Comparison of ENCODE assay signal across 10 mouse cellular contexts in the genomic region with DNA sequence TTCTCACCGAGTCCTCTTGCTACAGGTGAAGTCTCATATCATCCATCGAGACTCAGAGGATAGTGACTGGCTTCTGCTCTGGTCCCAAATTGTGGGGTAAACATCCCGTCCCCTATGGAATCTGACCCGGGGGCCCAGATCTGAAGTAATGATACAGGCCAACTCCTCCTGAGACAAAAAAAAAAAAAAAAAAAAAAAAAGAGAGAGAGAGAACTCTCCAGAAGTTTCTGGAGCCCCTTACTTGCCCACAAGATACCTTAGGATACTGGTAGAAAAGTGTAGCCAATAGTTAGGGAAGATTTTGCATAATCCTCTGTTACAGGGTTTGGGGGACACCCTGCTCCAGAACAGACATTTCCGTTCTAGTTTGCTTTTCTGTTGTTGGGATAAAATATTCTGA. TPM values are rescaled to one million over a fixed set of nuclear protein-coding genes. Genes with fewer than 3 reads are reported as not detected.
DNase-seq lines count a peak whose midpoint lies in the region; ATAC-seq and TF ChIP-seq lines count a peak whose summit lies in the region.
"Had no signal": no experiment of that assay in that cellular context is flagged by ENCODE, and none has a peak within 500 bp of the region (broad histone marks: within the 10 kb centered on the region; RNA-seq: fewer than 3 reads in every experiment).

No protein-coding gene starts in this region.

- WGBS in midbrain, embryonic 10.5 days = 22% methylated on average over 5 of the region's 5 CpGs
- WGBS in midbrain, embryonic 14.5 days = 22% methylated on average over 5 of the region's 5 CpGs
- 24% methylated on average over 5 of the region's 5 CpGs for WGBS in liver, embryonic 11.5 days

- H3K36me3 ChIP-seq in midbrain, embryonic 10.5 days = no peaks in the 10 kb centered on the region
- H3K36me3 ChIP-seq in midbrain, embryonic 14.5 days (ENCODE audit: control insufficient read depth, insufficient read depth, low read length) = no peaks in the 10 kb centered on the region
- no peaks in the 10 kb centered on the region for H3K36me3 ChIP-seq in liver, embryonic 11.5 days (ENCODE audit: control insufficient read depth, insufficient read depth, low read length)

- no peak overlapping the region for H3K27ac ChIP-seq in gastrocnemius, adult 2 months
- H3K27ac ChIP-seq in midbrain, embryonic 10.5 days (replicated peaks) = no peak overlapping the region
- no peak overlapping the region for H3K27ac ChIP-seq in midbrain, embryonic 14.5 days (replicated peaks; ENCODE audit: low read depth, low read length)
- no peak overlapping the region for H3K27ac ChIP-seq in liver, embryonic 11.5 days (ENCODE audit: low read depth, low read length)

- H3K4me1 ChIP-seq in midbrain, embryonic 10.5 days = peaks cover 35% of the 10 kb centered on the region
- 0 out of 2 replicates have a peak, but pooled peaks cover 11% of the 10 kb centered on the region for H3K4me1 ChIP-seq in midbrain, embryonic 14.5 days (ENCODE audit: control insufficient read depth, insufficient read depth, low read length)
- peaks cover 8% of the 10 kb centered on the region; the same call in 1 of the 2 replicates for H3K4me1 ChIP-seq in liver, embryonic 11.5 days (replicated peaks; ENCODE audit: control insufficient read depth, insufficient read depth, low read length)

- no peaks in the 10 kb centered on the region for H3K9me3 ChIP-seq in midbrain, embryonic 10.5 days (replicated peaks)
- H3K9me3 ChIP-seq in midbrain, embryonic 14.5 days (ENCODE audit: control insufficient read depth, low read length) = no peaks in the 10 kb centered on the region
- no peaks in the 10 kb centered on the region for H3K9me3 ChIP-seq in liver, embryonic 11.5 days (ENCODE audit: control insufficient read depth, low read length)

- H3K4me3 ChIP-seq in gastrocnemius, adult 2 months = peak overlapping the region; percentile 71
- peak overlapping the region; percentile 58 for H3K4me3 ChIP-seq in midbrain, embryonic 10.5 days
- no peak overlapping the region for H3K4me3 ChIP-seq in midbrain, embryonic 14.5 days (replicated peaks; ENCODE audit: low read depth, low read length)
- peak overlapping the region; percentile 53 for H3K4me3 ChIP-seq in liver, embryonic 11.5 days (ENCODE audit: low read depth, low read length)

- no peak for TF ChIP-seq CTCF in gastrocnemius, adult 2 months (IDR thresholded peaks at IDR 0.05)

- no peak overlapping the region; the same call in 1 of the 2 replicates for H3K4me2 ChIP-seq in midbrain, embryonic 14.5 days (ENCODE audit: low read length)
- H3K4me2 ChIP-seq in liver, embryonic 11.5 days = peak overlapping the region; percentile 79

- H3K27me3 ChIP-seq in midbrain, embryonic 10.5 days (ENCODE audit: low read depth, poor library complexity, severe bottlenecking) = peaks cover 65% of the 10 kb centered on the region
- H3K27me3 ChIP-seq in midbrain, embryonic 14.5 days (ENCODE audit: control insufficient read depth, insufficient read depth, low read length) = peaks cover 13% of the 10 kb centered on the region
- H3K27me3 ChIP-seq in liver, embryonic 11.5 days (replicated peaks; ENCODE audit: control insufficient read depth, insufficient read depth, low read length) = peaks cover 9% of the 10 kb centered on the region

- DNase-seq in gastrocnemius, adult 2 months = no peak
- DNase-seq in gastrocnemius, adult 18-20 months (ENCODE audit: low spot score) = no peak
- DNase-seq in midbrain, embryonic 10.5 days (ENCODE audit: low spot score) = no peak
- no peak for DNase-seq in midbrain, embryonic 14.5 days
- DNase-seq in liver, embryonic 11.5 days (ENCODE audit: low spot score) = no peak
- no peak for DNase-seq in layer of hippocampus, postnatal 25 days (ENCODE audit: extremely low spot score in 1 of 2, low spot score in 1 of 2)
- DNase-seq in gastrocnemius, postnatal 10 days = no peak
- no peak for DNase-seq in kidney, adult 8-10 months

- ATAC-seq in midbrain, embryonic 14.5 days (ENCODE audit: low FRiP score, low TSS enrichment) = no peak
- no peak for ATAC-seq in liver, embryonic 11.5 days (replicated peaks; ENCODE audit: low FRiP score)

- intact Hi-C loops in gastrocnemius, adult 2 months (cut with DNase I) = no loop called here

- H3K9ac ChIP-seq in midbrain, embryonic 14.5 days (replicated peaks; ENCODE audit: low read length) = no peak overlapping the region
- H3K9ac ChIP-seq in liver, embryonic 11.5 days (ENCODE audit: low read depth, low read length) = no peak overlapping the region

RNA-seq across cellular contexts. Expression of a gene that starts 8.1 kb away (rescaled TPM):
- not detected for total RNA-seq in gastrocnemius, adult 2 months (2021)
- not detected for total RNA-seq in gastrocnemius, adult 18-20 months (2021)
- polyA plus RNA-seq in midbrain, embryonic 10.5 days (2016; fragmentation: Nextera tagmentation; extraction: Ambion mirVana) = not detected in 2 replicates
- not detected in 2 replicates for polyA plus RNA-seq in midbrain, embryonic 14.5 days (2014; fragmentation: Nextera tagmentation; extraction: Ambion mirVana)
- polyA plus RNA-seq in liver, embryonic 11.5 days (2014; fragmentation: Nextera tagmentation; extraction: Ambion mirVana) = not detected in 2 replicates
- not detected for total RNA-seq in layer of hippocampus, postnatal 25 days (2021)
- not detected for total RNA-seq in gastrocnemius, postnatal 10 days (2021)
- total RNA-seq: heart, postnatal 25 days had no signal
- polyA plus RNA-seq: cortical plate, adult 2 months had no signal

RNA-seq across cellular contexts. Expression of a gene that starts 24.6 kb away (rescaled TPM):
- total RNA-seq in gastrocnemius, adult 2 months (2021) = 100 to 1,000 TPM; 137 to 243 TPM
- total RNA-seq in gastrocnemius, adult 18-20 months (2021) = 100 to 1,000 TPM; 192 to 194 TPM
- 7.0 and 8.4 TPM in 2 replicates for polyA plus RNA-seq in midbrain, embryonic 10.5 days (2016; fragmentation: Nextera tagmentation; extraction: Ambion mirVana)
- 8.9 TPM in 2 replicates for polyA plus RNA-seq in midbrain, embryonic 14.5 days (2014; fragmentation: Nextera tagmentation; extraction: Ambion mirVana)
- 4.5 and 5.4 TPM in 2 replicates for polyA plus RNA-seq in liver, embryonic 11.5 days (2014; fragmentation: Nextera tagmentation; extraction: Ambion mirVana)
- 10 to 100 TPM; 31.1 to 35.3 TPM for total RNA-seq in layer of hippocampus, postnatal 25 days (2021)
- total RNA-seq in gastrocnemius, postnatal 10 days (2021) = 10 to 100 TPM; 58.2 to 66.6 TPM

RNA-seq across cellular contexts. Expression of a gene that starts 54.0 kb away (rescaled TPM):
- 1 to 10 TPM; 6.5 to 7.3 TPM for total RNA-seq in gastrocnemius, adult 2 months (2021)
- 1 to 10 TPM; 5.7 to 6.5 TPM for total RNA-seq in gastrocnemius, adult 18-20 months (2021)
- polyA plus RNA-seq in midbrain, embryonic 10.5 days (2016; fragmentation: Nextera tagmentation; extraction: Ambion mirVana) = 0.62 and 0.67 TPM in 2 replicates
- polyA plus RNA-seq in midbrain, embryonic 14.5 days (2014; fragmentation: Nextera tagmentation; extraction: Ambion mirVana) = 0.53 TPM in 1 of 2 replicates, not detected in the other
- 4.1 and 4.4 TPM in 2 replicates for polyA plus RNA-seq in liver, embryonic 11.5 days (2014; fragmentation: Nextera tagmentation; extraction: Ambion mirVana)
- total RNA-seq in layer of hippocampus, postnatal 25 days (2021) = 1 to 10 TPM; 3.7 to 4.4 TPM
- 1 to 10 TPM; 3.8 to 4.5 TPM for total RNA-seq in gastrocnemius, postnatal 10 days (2021)
